Mouse (Mus musculus): ENCODE data around the gene Hist1h4b.
"Not testable (repeated sequence)": the region's sequence is repeated elsewhere in the genome, so short reads cannot be mapped to it uniquely, and the experiment has no call there.

The Hist1h4b gene

GRCm38 (mm10) chr13:23757211-23757773, 479 bp downstream of the Hist1h4b start:
- no peak for DNase-seq (ENCODE audit: low spot score)

- no peak for DNase-seq (ENCODE audit: low spot score)
These were observed 1.1 kb downstream of the Hist1h4b start for GRCm38 (mm10) chr13:23757921-23758320.

- no peak for DNase-seq (ENCODE audit: low spot score)
These were observed 2.5 kb downstream of the Hist1h4b start for GRCm38 (mm10) chr13:23759251-23759771.

- DNase-seq (ENCODE audit: low spot score), result no peak
These were observed 3.1 kb downstream of the Hist1h4b start for GRCm38 (mm10) chr13:23759916-23760239.

- DNase-seq (ENCODE audit: low spot score), result no peak
These were observed 3.6 kb downstream of the Hist1h4b start for GRCm38 (mm10) chr13:23760240-23760971.

GRCm38 (mm10) chr13:23760972-23761864, 4.4 kb downstream of the Hist1h4b start, which contains the start of gene Hist1h4a:
TSS of gene Hist1h4a (minus strand) at chr13:23761230.
- peak; percentile 97 for DNase-seq (ENCODE audit: low spot score)

GRCm38 (mm10) chr13:23761871-23762821, 5.3 kb downstream of the Hist1h4b start, which contains the start of gene Hist1h3a:
TSS of gene Hist1h3a (minus strand) at chr13:23762386.
- DNase-seq (ENCODE audit: low spot score), result not testable (repeated sequence)

GRCm38 (mm10) chr13:23763242-23763585, 6.4 kb downstream of the Hist1h4b start:
- DNase-seq (ENCODE audit: low spot score), result no peak

- DNase-seq (ENCODE audit: low spot score), result peak; percentile 23
These were observed 6.9 kb downstream of the Hist1h4b start, which contains the start of gene Hist1h1a for GRCm38 (mm10) chr13:23763586-23764323. TSS of gene Hist1h1a (plus strand) at chr13:23763666.

- no peak for DNase-seq (ENCODE audit: low spot score)
These were observed 7.7 kb downstream of the Hist1h4b start for GRCm38 (mm10) chr13:23764324-23765171.

- DNase-seq (ENCODE audit: low spot score), result no peak
These were observed 8.3 kb downstream of the Hist1h4b start for GRCm38 (mm10) chr13:23765172-23765513.

- DNase-seq (ENCODE audit: low spot score), result no peak
These were observed 10.0 kb downstream of the Hist1h4b start for GRCm38 (mm10) chr13:23766772-23767171.

- no peak for DNase-seq (ENCODE audit: low spot score)
These were observed 12.1 kb downstream of the Hist1h4b start for GRCm38 (mm10) chr13:23768834-23769397.

GRCm38 (mm10) chr13:23769613-23770012, 12.8 kb downstream of the Hist1h4b start, which contains the start of gene Trim38:
TSS of gene Trim38 (plus strand) at chr13:23769913.
- DNase-seq (ENCODE audit: low spot score), result not testable (repeated sequence)

GRCm38 (mm10) chr13:23772561-23773313, 15.9 kb downstream of the Hist1h4b start:
- DNase-seq (ENCODE audit: low spot score), result no peak

- no peak for DNase-seq (ENCODE audit: low spot score)
These were observed 21.5 kb downstream of the Hist1h4b start for GRCm38 (mm10) chr13:23778339-23778738.

- DNase-seq (ENCODE audit: low spot score), result no peak
These were observed 22.2 kb downstream of the Hist1h4b start for GRCm38 (mm10) chr13:23779025-23779424.

GRCm38 (mm10) chr13:23792520-23792919, 35.7 kb downstream of the Hist1h4b start:
- DNase-seq (ENCODE audit: low spot score), result no peak

- no peak for DNase-seq (ENCODE audit: low spot score)
These were observed 42.6 kb downstream of the Hist1h4b start for GRCm38 (mm10) chr13:23799405-23799804.

Measured in urinary bladder, postnatal 10 days (tissue).